Mouse (Mus musculus) G1E (cell line): ENCODE measurements around the gene Reep1.
"Not testable (repeated sequence)": the region's sequence is repeated elsewhere in the genome, so short reads cannot be mapped to it uniquely, and the experiment has no call there.

Experiments used
- CTCF ChIP-seq: IDR thresholded peaks from 2 replicates; pipeline ENCODE4 v1.5.1; 2012; ENCODE audit warnings: low read depth, low read length, inconsistent platforms, mixed read lengths
- GATA1 ChIP-seq: IDR thresholded peaks from 2 replicates; pipeline ENCODE4 v1.6.1; 2012; ENCODE audit warnings: borderline replicate concordance, low read length, inconsistent platforms, mixed read lengths
- GATA2 ChIP-seq: IDR thresholded peaks from 2 replicates; pipeline ENCODE4 v1.6.1; 2012; ENCODE audit warnings: low read depth, low read length, inconsistent platforms, borderline replicate concordance
- POLR2AphosphoS5 ChIP-seq: IDR thresholded peaks from 2 replicates; pipeline ENCODE4 v1.6.1; 2012; ENCODE audit warnings: low read depth, low read length, inconsistent platforms; ENCODE audit not compliant: insufficient replicate concordance
- TAL1 ChIP-seq: conservative IDR thresholded peaks from 2 replicates; pipeline ENCODE4 v1.6.1; 2012; ENCODE audit warnings: low read depth, low read length, inconsistent platforms, mixed read lengths

DNA sequence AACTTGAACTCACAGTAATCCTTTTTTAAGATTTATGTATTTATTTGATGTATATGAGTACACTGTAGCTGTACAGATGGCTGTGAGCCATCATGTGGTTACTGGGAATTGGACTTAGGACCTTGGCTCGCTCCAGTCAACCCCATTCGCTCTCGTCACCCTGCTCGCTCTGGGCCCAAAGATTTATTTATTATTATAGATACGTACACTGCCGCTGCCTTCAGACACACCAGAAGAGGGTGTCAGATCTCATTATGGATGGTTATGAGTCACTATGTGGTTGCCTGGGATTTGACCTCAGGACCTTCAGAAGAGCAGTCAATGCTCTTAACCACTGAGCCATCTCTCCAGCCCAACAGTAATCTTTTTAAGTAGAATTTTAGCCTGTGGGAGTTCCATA lies 139.5 kb downstream of the Reep1 start:
- not testable (repeated sequence) for TF ChIP-seq CTCF, GATA1, GATA2, POLR2AphosphoS5, TAL1
